Mouse (Mus musculus): ENCODE results near the gene G430095P16Rik.

The G430095P16Rik gene

GRCm38 (mm10) chr8:84702963-84703465, 19.8 kb upstream of the G430095P16Rik start:
- DNase-seq (ENCODE audit: low spot score in 2 of 2): no peak

GRCm38 (mm10) chr8:84703466-84704249, 19.1 kb upstream of the G430095P16Rik start:
- DNase-seq (ENCODE audit: low spot score in 2 of 2): no peak

GRCm38 (mm10) chr8:84704356-84704755, 18.5 kb upstream of the G430095P16Rik start:
- DNase-seq (ENCODE audit: low spot score in 2 of 2): no peak

- no peak for DNase-seq (ENCODE audit: low spot score in 2 of 2)
Observed at GRCm38 (mm10) chr8:84704867-84705831, 17.7 kb upstream of the G430095P16Rik start.

GRCm38 (mm10) chr8:84705960-84706359, 16.8 kb upstream of the G430095P16Rik start:
- DNase-seq (ENCODE audit: low spot score in 2 of 2): no peak

GRCm38 (mm10) chr8:84706610-84707266, 16.1 kb upstream of the G430095P16Rik start:
- no peak for DNase-seq (ENCODE audit: low spot score in 2 of 2)

- no peak for DNase-seq (ENCODE audit: low spot score in 2 of 2)
Observed at GRCm38 (mm10) chr8:84707267-84707883, 15.4 kb upstream of the G430095P16Rik start.

- DNase-seq (ENCODE audit: low spot score in 2 of 2): no peak
Observed at GRCm38 (mm10) chr8:84708071-84708541, 14.7 kb upstream of the G430095P16Rik start.

- peak; percentile 85 to 87 for DNase-seq (ENCODE audit: low spot score in 2 of 2)
Observed at GRCm38 (mm10) chr8:84708774-84709475, 13.9 kb upstream of the G430095P16Rik start.

- DNase-seq (ENCODE audit: low spot score in 2 of 2): no peak
Observed at GRCm38 (mm10) chr8:84709931-84710330, 12.9 kb upstream of the G430095P16Rik start.

GRCm38 (mm10) chr8:84711312-84711711, 11.5 kb upstream of the G430095P16Rik start:
- DNase-seq (ENCODE audit: low spot score in 2 of 2): no peak

- peak in 1 of 2 experiments; percentile 58 for DNase-seq (ENCODE audit: low spot score in 2 of 2)
Observed at GRCm38 (mm10) chr8:84711933-84712758, 10.7 kb upstream of the G430095P16Rik start.

GRCm38 (mm10) chr8:84712759-84713120, 10.1 kb upstream of the G430095P16Rik start:
- peak in 1 of 2 experiments; percentile 14 for DNase-seq (ENCODE audit: low spot score in 2 of 2)

- DNase-seq (ENCODE audit: low spot score in 2 of 2): no peak
Observed at GRCm38 (mm10) chr8:84713381-84713780, 9.4 kb upstream of the G430095P16Rik start.

- DNase-seq (ENCODE audit: low spot score in 2 of 2): peak in 1 of 2 experiments; percentile 14
Observed at GRCm38 (mm10) chr8:84714161-84714560, 8.6 kb upstream of the G430095P16Rik start.

- no peak for DNase-seq (ENCODE audit: low spot score in 2 of 2)
Observed at GRCm38 (mm10) chr8:84715893-84716468, 6.8 kb upstream of the G430095P16Rik start.

GRCm38 (mm10) chr8:84716790-84717189, 6.0 kb upstream of the G430095P16Rik start:
- no peak for DNase-seq (ENCODE audit: low spot score in 2 of 2)

- DNase-seq (ENCODE audit: low spot score in 2 of 2): no peak
Observed at GRCm38 (mm10) chr8:84718476-84718875, 4.3 kb upstream of the G430095P16Rik start.
